Mouse (Mus musculus): ENCODE data around the gene Vmn1r208.
"Not testable (repeated sequence)": the region's sequence is repeated elsewhere in the genome, so short reads cannot be mapped to it uniquely, and the experiment has no call there.

- TF ChIP-seq CTCF, POLR2A (IDR thresholded peaks at IDR 0.05; ENCODE audit: insufficient read depth, low read depth, low read length): not testable (repeated sequence)
Observed at GRCm38 (mm10) chr13:22771592-22771991, 5.6 kb downstream of the Vmn1r208 start.
